Mouse (Mus musculus): Measurements from ENCODE around the gene Crxos. TPM values are rescaled to one million over a fixed set of nuclear protein-coding genes. Genes with fewer than 3 reads are reported as not detected.

Gene Crxos
- polyA plus RNA-seq, 1 experiment from 2014 or later: not detected

GRCm38 (mm10) chr7:15945211-15945610, 62.8 kb downstream of the Crxos start:
- DNase-seq (ENCODE audit: low spot score) (no peak), ATAC-seq (replicated peaks; ENCODE audit: insufficient number of reproducible peaks, low FRiP score, low TSS enrichment, low read depth) (no peak)
- 9% methylated on average over 8 of the region's 8 CpGs for WGBS
- H3K4me3 ChIP-seq (ENCODE audit: low read depth, low read length): peak overlapping the region; percentile 59
- H3K36me3 ChIP-seq (replicated peaks; ENCODE audit: control insufficient read depth, insufficient read depth, low read depth, low read length): peaks cover 7% of the 10 kb centered on the region
- H3K4me1 ChIP-seq (ENCODE audit: control insufficient read depth, insufficient read depth, low read length): peaks cover 3% of the 10 kb centered on the region; the same call in 1 of the 2 replicates
- H3K9ac ChIP-seq (replicated peaks; ENCODE audit: low read length): peak overlapping the region; percentile 80
- H3K27me3 ChIP-seq (ENCODE audit: control insufficient read depth, insufficient read depth, low read length): no peaks in the 10 kb centered on the region
- peak overlapping the region; percentile 75 for H3K4me2 ChIP-seq (ENCODE audit: low read depth, low read length)
- H3K9me3 ChIP-seq (replicated peaks; ENCODE audit: control insufficient read depth, low read length): no peaks in the 10 kb centered on the region
- H3K27ac ChIP-seq (replicated peaks; ENCODE audit: low read depth, low read length): no peak overlapping the region

GRCm38 (mm10) chr7:15945721-15946536, 63.5 kb downstream of the Crxos start, which contains the start of gene Nop53:
Gene Nop53, minus strand, starts transcription at chr7:15946074.
- peak within 1 kb of the TSS; percentile 59 for H3K4me3 ChIP-seq (ENCODE audit: low read depth, low read length)
- H3K9ac ChIP-seq (replicated peaks; ENCODE audit: low read length): peak within 1 kb of the TSS; percentile 80
- DNase-seq (ENCODE audit: low spot score): peak; percentile 98
- H3K9me3 ChIP-seq (replicated peaks; ENCODE audit: control insufficient read depth, low read length): no peaks in the 10 kb centered on the region
- peak within 1 kb of the TSS; percentile 75 for H3K4me2 ChIP-seq (ENCODE audit: low read depth, low read length)
- H3K4me1 ChIP-seq (ENCODE audit: control insufficient read depth, insufficient read depth, low read length): peaks cover 3% of the 10 kb centered on the region; the same call in 1 of the 2 replicates
- 1% methylated on average over 59 of the region's 59 CpGs for WGBS
- peak within 1 kb of the TSS; percentile 63 for H3K27ac ChIP-seq (replicated peaks; ENCODE audit: low read depth, low read length)
- peaks cover 3% of the 10 kb centered on the region for H3K36me3 ChIP-seq (replicated peaks; ENCODE audit: control insufficient read depth, insufficient read depth, low read depth, low read length)
- peak; percentile 91 for ATAC-seq (replicated peaks; ENCODE audit: insufficient number of reproducible peaks, low FRiP score, low TSS enrichment, low read depth)
- no peaks in the 10 kb centered on the region for H3K27me3 ChIP-seq (ENCODE audit: control insufficient read depth, insufficient read depth, low read length)

- peaks cover 3% of the 10 kb centered on the region; the same call in 1 of the 2 replicates for H3K4me1 ChIP-seq (ENCODE audit: control insufficient read depth, insufficient read depth, low read length)
- H3K4me2 ChIP-seq (ENCODE audit: low read depth, low read length): no peak overlapping the region
- no peak for DNase-seq (ENCODE audit: low spot score)
- H3K9ac ChIP-seq (replicated peaks; ENCODE audit: low read length): no peak overlapping the region
- no peaks in the 10 kb centered on the region for H3K9me3 ChIP-seq (replicated peaks; ENCODE audit: control insufficient read depth, low read length)
- 34% methylated on average over 4 of the region's 4 CpGs for WGBS
- no peak for ATAC-seq (replicated peaks; ENCODE audit: insufficient number of reproducible peaks, low FRiP score, low TSS enrichment, low read depth)
- H3K36me3 ChIP-seq (replicated peaks; ENCODE audit: control insufficient read depth, insufficient read depth, low read depth, low read length): no peaks in the 10 kb centered on the region; the same call in 1 of the 2 replicates
- H3K27me3 ChIP-seq (ENCODE audit: control insufficient read depth, insufficient read depth, low read length): no peaks in the 10 kb centered on the region
- H3K27ac ChIP-seq (replicated peaks; ENCODE audit: low read depth, low read length): no peak overlapping the region
- no peak overlapping the region for H3K4me3 ChIP-seq (ENCODE audit: low read depth, low read length)
Observed at GRCm38 (mm10) chr7:15947653-15948260, 65.3 kb downstream of the Crxos start.

GRCm38 (mm10) chr7:15948381-15948941, 66.0 kb downstream of the Crxos start:
- Histone ChIP-seq H3K9me3 (replicated peaks; ENCODE audit: control insufficient read depth, low read length) (no peaks in the 10 kb centered on the region), H3K4me2 (ENCODE audit: low read depth, low read length) (peak overlapping the region; percentile 43), H3K27me3 (ENCODE audit: control insufficient read depth, insufficient read depth, low read length) (no peaks in the 10 kb centered on the region), H3K4me3 (ENCODE audit: low read depth, low read length) (no peak overlapping the region), H3K4me1 (ENCODE audit: control insufficient read depth, insufficient read depth, low read length) (peaks cover 3% of the 10 kb centered on the region; the same call in 1 of the 2 replicates), H3K27ac (replicated peaks; ENCODE audit: low read depth, low read length) (no peak overlapping the region), H3K9ac (replicated peaks; ENCODE audit: low read length) (peak overlapping the region; percentile 37), H3K36me3 (replicated peaks; ENCODE audit: control insufficient read depth, insufficient read depth, low read depth, low read length) (no peaks in the 10 kb centered on the region)
- DNase-seq (ENCODE audit: low spot score): peak; percentile 78
- peak; percentile 30 for ATAC-seq (replicated peaks; ENCODE audit: insufficient number of reproducible peaks, low FRiP score, low TSS enrichment, low read depth)
- 6% methylated on average over 23 of the region's 23 CpGs for WGBS

- DNase-seq (ENCODE audit: low spot score): no peak
- H3K27me3 ChIP-seq (ENCODE audit: control insufficient read depth, insufficient read depth, low read length): no peaks in the 10 kb centered on the region
- peaks cover 3% of the 10 kb centered on the region; the same call in 1 of the 2 replicates for H3K4me1 ChIP-seq (ENCODE audit: control insufficient read depth, insufficient read depth, low read length)
- no peaks in the 10 kb centered on the region for H3K9me3 ChIP-seq (replicated peaks; ENCODE audit: control insufficient read depth, low read length)
- H3K27ac ChIP-seq (replicated peaks; ENCODE audit: low read depth, low read length): no peak overlapping the region
- WGBS: 75% methylated on average over 7 of the region's 7 CpGs
- no peak overlapping the region for H3K4me3 ChIP-seq (ENCODE audit: low read depth, low read length)
- H3K36me3 ChIP-seq (replicated peaks; ENCODE audit: control insufficient read depth, insufficient read depth, low read depth, low read length): no peaks in the 10 kb centered on the region
- no peak overlapping the region for H3K4me2 ChIP-seq (ENCODE audit: low read depth, low read length)
- ATAC-seq (replicated peaks; ENCODE audit: insufficient number of reproducible peaks, low FRiP score, low TSS enrichment, low read depth): no peak
- no peak overlapping the region for H3K9ac ChIP-seq (replicated peaks; ENCODE audit: low read length)
Observed at GRCm38 (mm10) chr7:15949216-15949790, 66.9 kb downstream of the Crxos start.

GRCm38 (mm10) chr7:15950008-15950407, 67.6 kb downstream of the Crxos start:
- ATAC-seq (replicated peaks; ENCODE audit: insufficient number of reproducible peaks, low FRiP score, low TSS enrichment, low read depth) (no peak), DNase-seq (ENCODE audit: low spot score) (no peak)
- no peak overlapping the region for H3K4me2 ChIP-seq (ENCODE audit: low read depth, low read length)
- WGBS: 87% methylated on average over 15 of the region's 15 CpGs
- no peaks in the 10 kb centered on the region for H3K36me3 ChIP-seq (replicated peaks; ENCODE audit: control insufficient read depth, insufficient read depth, low read depth, low read length)
- no peaks in the 10 kb centered on the region for H3K9me3 ChIP-seq (replicated peaks; ENCODE audit: control insufficient read depth, low read length)
- H3K9ac ChIP-seq (replicated peaks; ENCODE audit: low read length): no peak overlapping the region
- no peak overlapping the region for H3K27ac ChIP-seq (replicated peaks; ENCODE audit: low read depth, low read length)
- H3K4me3 ChIP-seq (ENCODE audit: low read depth, low read length): no peak overlapping the region
- H3K27me3 ChIP-seq (ENCODE audit: control insufficient read depth, insufficient read depth, low read length): no peaks in the 10 kb centered on the region
- H3K4me1 ChIP-seq (ENCODE audit: control insufficient read depth, insufficient read depth, low read length): peaks cover under 1% of the 10 kb centered on the region; the same call in 1 of the 2 replicates

GRCm38 (mm10) chr7:15952416-15952815, 70.0 kb downstream of the Crxos start:
- ATAC-seq (replicated peaks; ENCODE audit: insufficient number of reproducible peaks, low FRiP score, low TSS enrichment, low read depth): no peak
- Histone ChIP-seq H3K27ac (replicated peaks; ENCODE audit: low read depth, low read length) (no peak overlapping the region), H3K27me3 (ENCODE audit: control insufficient read depth, insufficient read depth, low read length) (no peaks in the 10 kb centered on the region), H3K4me1 (ENCODE audit: control insufficient read depth, insufficient read depth, low read length) (no peaks in the 10 kb centered on the region; the same call in 1 of the 2 replicates), H3K9me3 (replicated peaks; ENCODE audit: control insufficient read depth, low read length) (no peaks in the 10 kb centered on the region), H3K4me2 (ENCODE audit: low read depth, low read length) (no peak overlapping the region), H3K4me3 (ENCODE audit: low read depth, low read length) (no peak overlapping the region), H3K9ac (replicated peaks; ENCODE audit: low read length) (no peak overlapping the region), H3K36me3 (replicated peaks; ENCODE audit: control insufficient read depth, insufficient read depth, low read depth, low read length) (no peaks in the 10 kb centered on the region)
- no peak for DNase-seq (ENCODE audit: low spot score)
- 74% methylated on average over 3 of the region's 3 CpGs for WGBS
